10 mouse cellular contexts compared by ENCODE assay signal in the genomic region with DNA sequence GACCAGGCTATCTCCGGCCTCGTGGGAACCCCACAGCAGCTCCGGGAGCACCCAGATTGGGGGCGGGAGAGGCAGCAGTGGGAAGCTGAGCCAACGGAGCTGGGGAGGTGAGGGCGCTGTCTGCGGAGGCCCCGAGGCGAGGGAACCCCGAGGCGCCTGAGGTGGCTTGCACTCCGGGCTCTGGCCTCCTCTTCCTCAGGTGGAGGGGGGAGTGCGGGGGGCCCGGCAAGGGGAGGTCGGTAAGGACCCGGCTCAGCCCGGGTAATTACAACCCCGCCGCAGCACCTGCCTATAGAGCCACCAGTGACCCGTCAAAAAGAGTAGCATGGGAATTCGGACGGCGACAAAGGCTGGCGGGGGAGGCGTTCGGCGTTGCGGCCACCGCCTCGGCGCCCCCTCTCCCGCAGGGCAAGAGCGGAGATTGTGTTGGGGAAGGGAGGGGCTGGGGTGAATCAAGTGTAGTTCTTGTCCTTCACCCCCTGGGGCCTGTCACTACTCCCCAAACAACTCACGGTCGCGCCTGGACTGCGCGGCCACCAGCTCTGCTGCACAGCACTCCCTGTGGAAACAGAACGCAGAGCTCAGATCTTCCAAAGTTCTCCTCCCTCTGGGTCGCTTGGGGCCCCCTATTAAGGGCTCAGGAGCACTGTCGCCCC. TPM values are rescaled to one million over a fixed set of nuclear protein-coding genes. Genes with fewer than 3 reads are reported as not detected.
DNase-seq lines count a peak whose midpoint lies in the region; ATAC-seq and TF ChIP-seq lines count a peak whose summit lies in the region.
"Had no signal": no experiment of that assay in that cellular context is flagged by ENCODE, and none has a peak within 500 bp of the region (broad histone marks: within the 10 kb centered on the region; RNA-seq: fewer than 3 reads in every experiment).

No protein-coding gene starts in this region.

- no peak overlapping the region for H3K9ac ChIP-seq in ES-E14 (ENCODE audit: insufficient read depth, low read depth, low read length, poor library complexity, severe bottlenecking)
- H3K9ac ChIP-seq in forebrain, embryonic 16.5 days (replicated peaks; ENCODE audit: low read depth, low read length) = peak overlapping the region; percentile 62
- no peak overlapping the region for H3K9ac ChIP-seq in liver, postnatal 0 days (replicated peaks)

- no peaks in the 10 kb centered on the region for H3K9me3 ChIP-seq in ES-E14 (ENCODE audit: control insufficient read depth, insufficient read depth, low read depth, low read length)
- H3K9me3 ChIP-seq in forebrain, embryonic 16.5 days (ENCODE audit: control insufficient read depth, low read length) = no peaks in the 10 kb centered on the region
- no peaks in the 10 kb centered on the region for H3K9me3 ChIP-seq in liver, postnatal 0 days (ENCODE audit: low read length)

- under 1% methylated on average over 41 of the region's 41 CpGs for WGBS in forebrain, embryonic 16.5 days
- WGBS in liver, postnatal 0 days (ENCODE audit: insufficient replicate concordance) = 1% methylated on average over 39 of the region's 41 CpGs

- in situ Hi-C loops in ES-E14 (cut with MboI; ENCODE audit: low sequenced_read_pairs in 2 of 2, unreplicated experiment in 2 of 2) = loop anchor here in 1 of 2 experiments (10.0 kb wide), 1 partner anchor 275 kb away; no protein-coding TSS in a partner anchor

- H3K36me3 ChIP-seq in ES-E14 (ENCODE audit: control insufficient read depth, insufficient read depth, low read length, poor library complexity, severe bottlenecking) = no peaks in the 10 kb centered on the region
- H3K36me3 ChIP-seq in forebrain, embryonic 16.5 days (ENCODE audit: control insufficient read depth, insufficient read depth) = no peaks in the 10 kb centered on the region
- H3K36me3 ChIP-seq in liver, postnatal 0 days (replicated peaks; ENCODE audit: insufficient read depth, low read length) = no peaks in the 10 kb centered on the region

- peak overlapping the region; percentile 4 to 12; a peak in 2 of 4 replicates for H3K4me3 ChIP-seq in ES-E14 (ENCODE audit: insufficient read depth in 1 of 2, low read depth in 1 of 2, low read length in 2 of 2, poor library complexity in 1 of 2, severe bottlenecking in 1 of 2)
- H3K4me3 ChIP-seq in forebrain, embryonic 16.5 days (replicated peaks; ENCODE audit: low read length) = peak overlapping the region; percentile 45
- 0 out of 2 replicates have a peak overlapping the region, but pooled peaks have one; percentile 13 for H3K4me3 ChIP-seq in liver, postnatal 0 days (ENCODE audit: low read depth, low read length)

- no peak for TF ChIP-seq EP300 in liver, postnatal 0 days (IDR thresholded peaks at IDR 0.05; ENCODE audit: low read depth)

- no peak for TF ChIP-seq CTCF in liver, postnatal 0 days (IDR thresholded peaks at IDR 0.05; ENCODE audit: low read depth)

- H3K27ac ChIP-seq in ES-E14 (ENCODE audit: insufficient read depth, low read depth, low read length, poor library complexity, severe bottlenecking) = no peak overlapping the region
- H3K27ac ChIP-seq in forebrain, embryonic 16.5 days (ENCODE audit: low read length) = peak overlapping the region; percentile 74
- no peak overlapping the region for H3K27ac ChIP-seq in liver, postnatal 0 days (ENCODE audit: low read depth)

- H3K4me2 ChIP-seq in forebrain, embryonic 16.5 days (ENCODE audit: low read length) = peak overlapping the region; percentile 89
- 0 out of 2 replicates have a peak overlapping the region, but pooled peaks have one; percentile 22 for H3K4me2 ChIP-seq in liver, postnatal 0 days (ENCODE audit: low read depth, low read length)

- DNase-seq in heart, adult 11 months = peak; percentile 88
- DNase-seq in heart, adult 8-10 months (ENCODE audit: low spot score) = no peak
- DNase-seq in ES-E14 (ENCODE audit: low read depth, low spot score) = no peak
- no peak for DNase-seq in liver, postnatal 0 days
- no peak for DNase-seq in urinary bladder, postnatal 14 days (ENCODE audit: low spot score)
- DNase-seq in ovary, postnatal 10 days (ENCODE audit: low spot score) = no peak

- H3K27me3 ChIP-seq in forebrain, embryonic 16.5 days (replicated peaks; ENCODE audit: control insufficient read depth, insufficient read depth, low read length) = no peaks in the 10 kb centered on the region
- H3K27me3 ChIP-seq in liver, postnatal 0 days (ENCODE audit: insufficient read depth, low read length) = peaks cover 100% of the 10 kb centered on the region

- ATAC-seq in forebrain, embryonic 16.5 days = 0 out of 2 replicates have a peak, but pooled peaks have one; percentile 5
- no peak for ATAC-seq in liver, postnatal 0 days
- ATAC-seq in CD4-positive, CD25-positive, alpha-beta regulatory T cell, adult 4 months = no peak

- peaks cover 0 to 2% of the 10 kb centered on the region in 2 experiments; a peak in 1 of 4 replicates for H3K4me1 ChIP-seq in ES-E14 (ENCODE audit: control insufficient read depth in 2 of 2, insufficient read depth in 2 of 2, low read length in 2 of 2, poor library complexity in 1 of 2)
- H3K4me1 ChIP-seq in forebrain, embryonic 16.5 days (replicated peaks; ENCODE audit: control insufficient read depth, insufficient read depth, low read length) = peaks cover 59% of the 10 kb centered on the region
- H3K4me1 ChIP-seq in liver, postnatal 0 days (ENCODE audit: insufficient read depth) = peaks cover 7% of the 10 kb centered on the region

TF ChIP-seq in ES-E14, 5 proteins besides CTCF, POLR2A, EP300 and RAD21:
- TF ChIP-seq MAFK (IDR thresholded peaks at IDR 0.05; ENCODE audit: insufficient read depth, low read depth, low read length) (no peak), ZNF384 (IDR thresholded peaks at IDR 0.05; ENCODE audit: low read depth, low read length) (no peak), CHD2 (IDR thresholded peaks at IDR 0.05; ENCODE audit: low read depth, low read length) (no peak), HCFC1 (IDR thresholded peaks at IDR 0.05; ENCODE audit: borderline replicate concordance, insufficient read depth, low read length) (no peak), ZC3H11A (IDR thresholded peaks at IDR 0.05; ENCODE audit: borderline replicate concordance, low read depth, low read length) (no peak)

RNA-seq across cellular contexts. Expression of a gene that starts 3.8 kb away (rescaled TPM):
- total RNA-seq in heart, adult 8-10 months (2022) = not detected
- total RNA-seq in ES-E14 (2012; rRNA removed) = not detected in 2 replicates
- polyA plus RNA-seq in forebrain, embryonic 16.5 days (2015; fragmentation: Nextera tagmentation; extraction: Ambion mirVana) = 31.2 and 33.8 TPM in 2 replicates
- not detected in 2 replicates for polyA plus RNA-seq in liver, postnatal 0 days (2015; fragmentation: Nextera tagmentation; extraction: Ambion mirVana)
- not detected for polyA plus RNA-seq in CD4-positive, CD25-positive, alpha-beta regulatory T cell, adult 4 months (2017; shearing (Covaris generic))
- total RNA-seq: adrenal gland, postnatal 36 days had no signal
- polyA plus RNA-seq: gonadal fat pad, adult 2 months had no signal

RNA-seq across cellular contexts. Expression of a gene that starts 4.0 kb away (rescaled TPM):
- total RNA-seq in heart, adult 8-10 months (2022) = 10 to 100 TPM; 20.3 to 23.7 (median 21.8) TPM
- 19.7 and 23.7 TPM in 2 replicates for total RNA-seq in ES-E14 (2012; rRNA removed)
- 44.9 and 49.3 TPM in 2 replicates for polyA plus RNA-seq in forebrain, embryonic 16.5 days (2015; fragmentation: Nextera tagmentation; extraction: Ambion mirVana)
- polyA plus RNA-seq in liver, postnatal 0 days (2015; fragmentation: Nextera tagmentation; extraction: Ambion mirVana) = 10.2 and 12.1 TPM in 2 replicates
- 10 to 100 TPM; 39.9 TPM for polyA plus RNA-seq in CD4-positive, CD25-positive, alpha-beta regulatory T cell, adult 4 months (2017; shearing (Covaris generic))

Comparison
In these comparisons a context has a peak if more than half of its experiments do, and no peak if none do; other contexts are left out.
1. RNA of a gene that starts 3.8 kb away (polyA plus RNA-seq): 31.2 to 33.8 TPM in forebrain, embryonic 16.5 days; not detected in CD4-positive, CD25-positive, alpha-beta regulatory T cell, adult 4 months and not detected in liver, postnatal 0 days; every median in the first group is over 10 times any median in the second.
2. Peak in every context shown above with its lines, with median percentiles within 50 percentile points of each other: H3K4me3 ChIP-seq.